Mouse (Mus musculus) effector memory CD4-positive, alpha-beta T cell, adult 7 months (primary cell): ENCODE measurements around the gene Rhox2a. TPM values are rescaled to one million over a fixed set of nuclear protein-coding genes. Genes with fewer than 3 reads are reported as not detected.

Experiments used
- polyA plus RNA-seq: library from polyadenylated mRNA; unstranded; fragments of 100-300 nt; shearing (Covaris generic); gene quantifications from one replicate; pipeline ENCODE4 v1.2.1, GENCODE M21; 2017

Rhox2a gene
- not detected for polyA plus RNA-seq

DNA sequence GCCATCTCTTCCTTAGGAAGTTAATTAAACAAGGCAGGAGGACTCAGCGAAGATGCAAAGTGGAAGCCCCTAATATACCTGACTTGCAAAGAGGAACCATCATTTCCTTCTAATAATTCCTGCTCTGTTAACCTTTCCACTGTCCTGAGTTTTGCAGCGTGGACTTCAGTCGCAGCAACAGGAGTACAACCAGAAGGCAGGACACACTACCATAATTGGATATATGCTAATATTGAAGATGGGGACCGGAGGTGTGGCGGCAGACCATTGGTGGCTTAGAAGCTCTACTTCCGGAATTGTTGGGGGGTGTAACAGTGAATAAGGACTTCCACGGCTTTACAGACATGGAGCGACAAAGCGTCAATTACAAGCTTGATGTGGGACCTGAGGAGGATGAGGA, at the start of gene Rhox2a:
Gene Rhox2a, plus strand, starts transcription at position 301 of the 400 bp plus-strand sequence.

DNA sequence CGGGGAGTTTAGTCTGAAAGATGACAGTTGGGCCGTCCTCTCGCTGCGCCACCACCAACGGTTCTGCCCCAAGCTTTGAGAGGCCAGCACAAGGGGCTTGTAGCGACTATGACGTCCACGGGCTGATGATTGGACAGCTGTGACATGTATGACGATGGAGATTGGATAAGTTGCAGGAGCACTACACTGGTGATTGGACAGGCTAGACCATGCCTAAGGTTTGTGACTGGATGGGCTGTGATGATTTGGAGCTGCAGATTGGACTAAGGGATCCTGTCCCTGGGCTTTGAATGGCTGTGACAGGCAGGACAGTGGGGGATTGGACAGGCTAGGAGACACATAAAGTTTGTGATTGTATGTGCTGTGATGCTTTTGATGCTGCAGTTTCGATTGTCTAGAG, 33.8 kb upstream of the Rhox2a start, which contains the start of gene Gm9:
Gene Gm9, minus strand, starts transcription at position 101 of the 400 bp plus-strand sequence.

GRCm38 (mm10) chrX:37222158-37222557, 22.6 kb upstream of the Rhox2a start, which contains the start of gene Rhox1:
TSS of gene Rhox1 (minus strand) at chrX:37222258.

DNA sequence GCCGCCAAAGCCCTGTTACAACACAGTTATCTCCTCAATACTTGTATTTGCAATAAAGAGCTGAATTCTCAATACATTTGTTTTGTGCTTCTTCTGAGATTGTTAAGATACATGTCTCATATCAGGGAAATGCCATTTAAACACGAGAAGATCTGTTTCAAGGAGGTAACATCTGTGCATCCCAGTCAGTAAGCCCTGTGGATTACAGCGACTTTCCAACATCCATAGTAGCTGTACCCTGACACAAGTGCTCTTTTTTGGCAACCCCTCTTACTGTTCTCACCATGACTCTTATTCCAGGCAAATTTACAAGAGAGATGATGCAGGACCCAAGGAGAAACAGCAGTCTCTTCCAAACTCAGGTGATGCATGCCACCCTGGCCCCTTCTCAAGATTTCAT, 4.8 kb downstream of the Rhox2a start, which contains the start of gene Rhox3a:
Gene Rhox3a, plus strand, starts transcription at position 301 of the 400 bp plus-strand sequence.

DNA sequence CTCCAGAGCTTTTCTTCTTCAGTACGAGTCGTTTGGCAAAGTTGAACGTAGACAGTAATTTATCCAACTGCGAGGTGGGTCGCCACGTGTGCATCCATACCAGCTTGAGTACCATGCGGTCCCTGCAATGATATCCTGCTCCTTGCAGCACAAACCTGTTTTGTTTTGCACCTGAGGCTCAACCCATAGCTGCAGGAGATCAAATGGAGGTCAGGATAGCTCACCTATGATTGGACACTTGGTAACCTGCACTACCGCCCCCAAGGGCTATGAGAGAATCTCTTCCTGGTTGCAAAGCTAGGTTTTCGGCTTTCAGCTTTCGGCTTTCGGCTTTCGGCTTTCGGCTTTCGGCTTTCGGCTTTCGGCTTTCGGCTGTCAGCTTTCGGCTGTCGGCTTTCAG, 20.3 kb downstream of the Rhox2a start, which contains the start of gene Rhox4a:
Gene Rhox4a, plus strand, starts transcription at position 301 of the 400 bp plus-strand sequence.

Other genes with a start within 250 kb of the Rhox2a start
- gene Sowahd, start 196.1 kb upstream of the Rhox2a start, polyA plus RNA-seq: not detected
- gene Rpl39, start 159.6 kb upstream of the Rhox2a start, polyA plus RNA-seq: 409 TPM
- gene Upf3b, start 134.7 kb upstream of the Rhox2a start, polyA plus RNA-seq: 9.1 TPM
- gene Nkap, start 118.2 kb upstream of the Rhox2a start, polyA plus RNA-seq: 13.2 TPM
- gene Akap14, start 76.1 kb upstream of the Rhox2a start, polyA plus RNA-seq: not detected
- gene Ndufa1, start 53.8 kb upstream of the Rhox2a start, polyA plus RNA-seq: 177 TPM
- 2.8 TPM for gene Rnf113a1, start 53.7 kb upstream of the Rhox2a start, polyA plus RNA-seq
- not detected for gene Gm9, start 33.9 kb upstream of the Rhox2a start, polyA plus RNA-seq
- gene Rhox1, start 22.7 kb upstream of the Rhox2a start, polyA plus RNA-seq: not detected
- gene Rhox3a, start 4.9 kb downstream of the Rhox2a start, polyA plus RNA-seq: not detected
- 1.2 TPM for gene Rhox4a, start 20.4 kb downstream of the Rhox2a start, polyA plus RNA-seq
- gene Rhox3a2, start 135.1 kb downstream of the Rhox2a start, polyA plus RNA-seq: not detected
- not detected for gene Rhox4a2, start 145.9 kb downstream of the Rhox2a start, polyA plus RNA-seq
- gene Rhox2b, start 167.1 kb downstream of the Rhox2a start, polyA plus RNA-seq: not detected
- not detected for gene Rhox4b, start 187.5 kb downstream of the Rhox2a start, polyA plus RNA-seq
- gene Rhox2c, start 208.7 kb downstream of the Rhox2a start, polyA plus RNA-seq: not detected
- gene Rhox3c, start 213.6 kb downstream of the Rhox2a start, polyA plus RNA-seq: not detected
- gene Rhox4c, start 235.4 kb downstream of the Rhox2a start, polyA plus RNA-seq: 0.39 TPM
- not detected for gene Rhox2d, start 248.5 kb downstream of the Rhox2a start, polyA plus RNA-seq